In the genomic region with DNA sequence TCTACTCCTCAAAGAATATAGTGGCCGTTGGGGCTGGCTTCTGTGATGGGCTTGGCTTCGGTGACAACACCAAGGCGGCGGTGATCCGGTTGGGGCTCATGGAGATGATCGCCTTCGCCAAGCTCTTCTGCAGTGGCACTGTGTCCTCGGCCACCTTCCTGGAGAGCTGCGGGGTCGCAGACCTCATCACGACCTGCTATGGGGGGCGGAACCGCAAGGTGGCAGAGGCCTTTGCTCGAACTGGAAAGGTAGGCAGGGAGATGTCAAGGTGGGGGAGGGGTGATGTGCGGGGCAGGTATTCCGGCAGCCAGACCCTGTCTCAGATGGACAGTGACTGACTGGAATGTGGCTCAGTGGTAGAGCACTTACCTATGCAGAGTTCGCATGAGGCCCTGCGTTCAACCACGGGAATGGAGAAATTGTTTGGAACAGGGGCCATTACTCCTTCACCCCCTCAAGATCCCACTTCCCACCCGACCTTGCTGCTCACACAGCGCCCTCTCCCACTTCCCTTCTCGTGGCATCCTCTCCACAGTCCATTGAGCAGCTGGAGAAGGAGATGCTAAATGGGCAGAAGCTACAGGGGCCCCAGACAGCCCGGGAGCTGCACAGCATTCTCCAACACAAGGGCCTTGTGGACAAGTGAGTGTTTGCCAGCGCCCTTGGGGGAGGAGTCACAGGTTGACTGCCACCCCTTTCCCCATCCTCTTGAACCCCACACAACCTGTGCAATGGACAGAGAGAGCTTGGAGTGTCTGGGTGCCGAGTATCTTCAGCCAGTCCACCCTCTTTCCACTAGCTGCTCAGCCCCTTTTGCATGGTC, we compare ENCODE assay signal across 35 mouse cellular contexts. TPM values are rescaled to one million over a fixed set of nuclear protein-coding genes. Genes with fewer than 3 reads are reported as not detected.
DNase-seq lines count a peak whose midpoint lies in the region; ATAC-seq and TF ChIP-seq lines count a peak whose summit lies in the region.
"Had no signal": no experiment of that assay in that cellular context is flagged by ENCODE, and none has a peak within 500 bp of the region (broad histone marks: within the 10 kb centered on the region; RNA-seq: fewer than 3 reads in every experiment).

No protein-coding gene starts in this region.

- H3K4me3 ChIP-seq in heart, embryonic 10.5 days = no peak overlapping the region
- no peak overlapping the region for H3K4me3 ChIP-seq in liver, adult 2 months (ENCODE audit: insufficient read depth, low read depth, low read length)
- no peak overlapping the region for H3K4me3 ChIP-seq in liver, embryonic 12.5 days
- no peak overlapping the region for H3K4me3 ChIP-seq in embryonic facial prominence, embryonic 10.5 days
- H3K4me3 ChIP-seq: forebrain, embryonic 13.5 days; heart, embryonic 15.5 days; hindbrain, embryonic 15.5 days; liver, embryonic 15.5 days; lung, embryonic 15.5 days; midbrain, embryonic 15.5 days; neural tube, embryonic 15.5 days had no signal

- no peak overlapping the region for H3K9ac ChIP-seq in liver, adult 2 months (ENCODE audit: low read depth, low read length)
- no peak overlapping the region for H3K9ac ChIP-seq in liver, embryonic 12.5 days
- H3K9ac ChIP-seq: forebrain, embryonic 13.5 days; hindbrain, embryonic 15.5 days; liver, embryonic 15.5 days; lung, embryonic 15.5 days; midbrain, embryonic 15.5 days; neural tube, embryonic 15.5 days had no signal

- peaks cover 39% of the 10 kb centered on the region for H3K36me3 ChIP-seq in heart, embryonic 10.5 days
- H3K36me3 ChIP-seq in liver, adult 2 months (ENCODE audit: control insufficient read depth, insufficient read depth, low read length) = no peaks in the 10 kb centered on the region; the same call in 1 of the 2 replicates
- H3K36me3 ChIP-seq in liver, embryonic 12.5 days = 0 out of 2 replicates have a peak, but pooled peaks cover 5% of the 10 kb centered on the region
- peaks cover 54% of the 10 kb centered on the region for H3K36me3 ChIP-seq in embryonic facial prominence, embryonic 10.5 days (replicated peaks)
- H3K36me3 ChIP-seq: heart, embryonic 15.5 days; liver, embryonic 15.5 days; lung, embryonic 15.5 days; neural tube, embryonic 15.5 days had no signal

- ATAC-seq in liver, embryonic 12.5 days = no peak
- ATAC-seq: forebrain, embryonic 13.5 days; inflammation-experienced regulatory T-cells, adult 6 months; midbrain, embryonic 15.5 days; Patski had no signal

- 0 out of 2 replicates have a peak, but pooled peaks cover 7% of the 10 kb centered on the region for H3K27me3 ChIP-seq in heart, embryonic 10.5 days (ENCODE audit: insufficient read depth, poor library complexity, severe bottlenecking)
- no peaks in the 10 kb centered on the region for H3K27me3 ChIP-seq in liver, adult 2 months (ENCODE audit: control insufficient read depth, insufficient read depth, low read length)
- 0 out of 2 replicates have a peak, but pooled peaks cover 3% of the 10 kb centered on the region for H3K27me3 ChIP-seq in liver, embryonic 12.5 days (replicated peaks)
- no peaks in the 10 kb centered on the region for H3K27me3 ChIP-seq in embryonic facial prominence, embryonic 10.5 days (replicated peaks; ENCODE audit: low read depth, poor library complexity, severe bottlenecking)
- H3K27me3 ChIP-seq: CH12.LX; forebrain, embryonic 13.5 days; heart, embryonic 15.5 days; hindbrain, embryonic 15.5 days; lung, embryonic 15.5 days; midbrain, embryonic 15.5 days; neural tube, embryonic 15.5 days; Patski had no signal

- H3K79me2 ChIP-seq in liver, adult 2 months (ENCODE audit: control insufficient read depth, insufficient read depth, low read length) = peaks cover 3% of the 10 kb centered on the region; the same call in 1 of the 2 replicates

- intact Hi-C loops in heart, postnatal 36 days (cut with DNase I) = no loop called here

- H3K4me1 ChIP-seq in heart, embryonic 10.5 days = peaks cover 50% of the 10 kb centered on the region
- H3K4me1 ChIP-seq in liver, adult 2 months (ENCODE audit: control insufficient read depth, insufficient read depth, low read length) = peaks cover 45% of the 10 kb centered on the region
- H3K4me1 ChIP-seq in liver, embryonic 12.5 days = peaks cover 48% of the 10 kb centered on the region
- peaks cover 52% of the 10 kb centered on the region for H3K4me1 ChIP-seq in embryonic facial prominence, embryonic 10.5 days

- no peak for TF ChIP-seq POLR2A in liver, adult 2 months (IDR thresholded peaks at IDR 0.05; ENCODE audit: extremely low read depth, insufficient read depth, low read length)

- H3K4me2 ChIP-seq in liver, embryonic 12.5 days = no peak overlapping the region
- H3K4me2 ChIP-seq: forebrain, embryonic 13.5 days; hindbrain, embryonic 15.5 days; lung, embryonic 15.5 days; midbrain, embryonic 15.5 days; neural tube, embryonic 15.5 days had no signal

- 77% methylated on average over 25 of the region's 25 CpGs for WGBS in heart, embryonic 10.5 days
- 70% methylated on average over 25 of the region's 25 CpGs for WGBS in liver, adult 2 months
- 76% methylated on average over 25 of the region's 25 CpGs for WGBS in liver, embryonic 12.5 days (ENCODE audit: insufficient replicate concordance)
- 82% methylated on average over 25 of the region's 25 CpGs for WGBS in embryonic facial prominence, embryonic 10.5 days

- H3K9me3 ChIP-seq in heart, embryonic 10.5 days = no peaks in the 10 kb centered on the region
- H3K9me3 ChIP-seq in liver, embryonic 12.5 days (replicated peaks) = no peaks in the 10 kb centered on the region
- no peaks in the 10 kb centered on the region for H3K9me3 ChIP-seq in embryonic facial prominence, embryonic 10.5 days
- H3K9me3 ChIP-seq: forebrain, embryonic 13.5 days; heart, embryonic 15.5 days; hindbrain, embryonic 15.5 days; liver, embryonic 15.5 days; lung, embryonic 15.5 days; midbrain, embryonic 10.5 days; midbrain, embryonic 15.5 days; neural tube, embryonic 15.5 days had no signal

- H3K27ac ChIP-seq in heart, embryonic 10.5 days = 0 out of 2 replicates have a peak overlapping the region, but pooled peaks have one; percentile 19
- no peak overlapping the region for H3K27ac ChIP-seq in liver, adult 2 months (replicated peaks; ENCODE audit: insufficient read depth, low read depth, low read length)
- H3K27ac ChIP-seq in liver, embryonic 12.5 days = no peak overlapping the region
- no peak overlapping the region for H3K27ac ChIP-seq in embryonic facial prominence, embryonic 10.5 days (replicated peaks)
- H3K27ac ChIP-seq: forebrain, embryonic 13.5 days; midbrain, embryonic 15.5 days had no signal

- peak; percentile 61 for DNase-seq in cerebellum, adult 11-12 months
- no peak for DNase-seq in cerebellum, postnatal 4 days (ENCODE audit: low spot score in 2 of 2)
- no peak for DNase-seq in heart, embryonic 10.5 days (ENCODE audit: low spot score)
- no peak for DNase-seq in heart, postnatal 36 days
- peak; percentile 27 for DNase-seq in liver, adult 2 months (ENCODE audit: extremely low read depth, low read depth, low spot score)
- no peak for DNase-seq in embryonic facial prominence, embryonic 10.5 days (ENCODE audit: low spot score)
- DNase-seq: gastrocnemius, postnatal 25 days; heart, adult 18-20 months; kidney, adult 11 months; layer of hippocampus, postnatal 36 days; left cerebral cortex, postnatal 4 days; retina, postnatal 1 day; right cerebral cortex, postnatal 14 days; thymus, postnatal 4 days had no signal

- TF ChIP-seq CTCF in liver, adult 2 months (IDR thresholded peaks at IDR 0.05; ENCODE audit: low read depth, low read length) = no peak

RNA-seq across cellular contexts. Expression of a gene that starts 3.3 kb away (rescaled TPM):
- polyA plus RNA-seq in heart, embryonic 10.5 days (2016; fragmentation: Nextera tagmentation; extraction: Ambion mirVana) = 164 and 187 TPM in 2 replicates
- total RNA-seq in heart, postnatal 36 days (2021) = 100 to 1,000 TPM; 218 to 222 TPM
- total RNA-seq in liver, adult 2 months (2014; rRNA removed) = 58.6 and 70.0 TPM in 2 replicates
- 115 and 117 TPM in 2 replicates for polyA plus RNA-seq in liver, adult 2 months (2012; rRNA removed)
- polyA plus RNA-seq in liver, embryonic 12.5 days (2016; fragmentation: Nextera tagmentation; extraction: Ambion mirVana) = 98.3 and 98.4 TPM in 2 replicates
- polyA plus RNA-seq in embryonic facial prominence, embryonic 10.5 days (2016; fragmentation: Nextera tagmentation; extraction: Ambion mirVana) = 129 and 131 TPM in 2 replicates

RNA-seq across cellular contexts. Expression of a gene that starts 4.8 kb away (rescaled TPM):
- polyA plus RNA-seq in heart, embryonic 10.5 days (2016; fragmentation: Nextera tagmentation; extraction: Ambion mirVana) = 0.74 and 0.87 TPM in 2 replicates
- total RNA-seq in heart, postnatal 36 days (2021) = 10 to 100 TPM; 61.0 to 62.5 TPM
- 147 and 151 TPM in 2 replicates for total RNA-seq in liver, adult 2 months (2014; rRNA removed)
- polyA plus RNA-seq in liver, adult 2 months (2012; rRNA removed) = 233 and 311 TPM in 2 replicates
- polyA plus RNA-seq in liver, embryonic 12.5 days (2016; fragmentation: Nextera tagmentation; extraction: Ambion mirVana) = 7.5 and 8.0 TPM in 2 replicates
- polyA plus RNA-seq in embryonic facial prominence, embryonic 10.5 days (2016; fragmentation: Nextera tagmentation; extraction: Ambion mirVana) = 0.42 and 0.55 TPM in 2 replicates

RNA-seq across cellular contexts. Expression of a gene that starts 16.8 kb away (rescaled TPM):
- polyA plus RNA-seq in heart, embryonic 10.5 days (2016; fragmentation: Nextera tagmentation; extraction: Ambion mirVana) = not detected in 2 replicates
- total RNA-seq in heart, postnatal 36 days (2021) = 1 to 10 TPM; 1.8 to 2.4 TPM
- total RNA-seq in liver, adult 2 months (2014; rRNA removed) = not detected in 2 replicates
- polyA plus RNA-seq in liver, adult 2 months (2012; rRNA removed) = 1.4 TPM in 1 of 2 replicates, not detected in the other
- polyA plus RNA-seq in liver, embryonic 12.5 days (2016; fragmentation: Nextera tagmentation; extraction: Ambion mirVana) = not detected in 2 replicates
- polyA plus RNA-seq in embryonic facial prominence, embryonic 10.5 days (2016; fragmentation: Nextera tagmentation; extraction: Ambion mirVana) = not detected in 2 replicates
- total RNA-seq: hematopoietic stem cell, adult 5-6 weeks; left cerebral cortex, postnatal 4 days; megakaryocyte progenitor cell, adult 5-6 weeks had no signal
- polyA plus RNA-seq: brain, embryonic 14.5 days; C2C12; embryonic facial prominence, embryonic 11.5 days; forebrain, embryonic 13.5 days; heart, embryonic 15.5 days; hindbrain, embryonic 15.5 days; inflammation-experienced regulatory T-cells, adult 6 months; kidney, embryonic 14.5 days; liver, embryonic 15.5 days; lung, embryonic 15.5 days; midbrain, embryonic 10.5 days; midbrain, embryonic 15.5 days; neural tube, embryonic 15.5 days; Patski; stomach, embryonic 14.5 days; testis, adult 2 months; thymus, postnatal 0 days had no signal

RNA-seq across cellular contexts. Expression of a gene that starts 20.2 kb away (rescaled TPM):
- polyA plus RNA-seq in heart, embryonic 10.5 days (2016; fragmentation: Nextera tagmentation; extraction: Ambion mirVana) = 31.1 and 45.5 TPM in 2 replicates
- total RNA-seq in heart, postnatal 36 days (2021) = 10 to 100 TPM; 18.7 to 22.1 TPM
- 2.0 and 3.1 TPM in 2 replicates for total RNA-seq in liver, adult 2 months (2014; rRNA removed)
- polyA plus RNA-seq in liver, adult 2 months (2012; rRNA removed) = 8.5 and 9.3 TPM in 2 replicates
- 12.2 and 12.6 TPM in 2 replicates for polyA plus RNA-seq in liver, embryonic 12.5 days (2016; fragmentation: Nextera tagmentation; extraction: Ambion mirVana)
- 83.3 and 89.1 TPM in 2 replicates for polyA plus RNA-seq in embryonic facial prominence, embryonic 10.5 days (2016; fragmentation: Nextera tagmentation; extraction: Ambion mirVana)

RNA-seq across cellular contexts. Expression of a gene that starts 50.6 kb away (rescaled TPM):
- 56.5 and 60.3 TPM in 2 replicates for polyA plus RNA-seq in heart, embryonic 10.5 days (2016; fragmentation: Nextera tagmentation; extraction: Ambion mirVana)
- total RNA-seq in heart, postnatal 36 days (2021) = 10 to 100 TPM; 17.6 to 18.0 TPM
- 3.2 and 3.8 TPM in 2 replicates for total RNA-seq in liver, adult 2 months (2014; rRNA removed)
- polyA plus RNA-seq in liver, adult 2 months (2012; rRNA removed) = 1.7 and 2.0 TPM in 2 replicates
- polyA plus RNA-seq in liver, embryonic 12.5 days (2016; fragmentation: Nextera tagmentation; extraction: Ambion mirVana) = 17.8 and 19.1 TPM in 2 replicates
- 60.2 and 63.8 TPM in 2 replicates for polyA plus RNA-seq in embryonic facial prominence, embryonic 10.5 days (2016; fragmentation: Nextera tagmentation; extraction: Ambion mirVana)

Comparison
In these comparisons a context has a peak if more than half of its experiments do, and no peak if none do; other contexts are left out.
1. DNase-seq: peak in cerebellum, adult 11-12 months (single experiment) and liver, adult 2 months (single experiment); none in cerebellum, postnatal 4 days (0 of 2), heart, embryonic 10.5 days (single experiment), heart, postnatal 36 days (0 of 2) and embryonic facial prominence, embryonic 10.5 days (single experiment).
2. RNA of a gene that starts 4.8 kb away (polyA plus RNA-seq): 233 to 311 TPM in liver, adult 2 months; 7.5 to 8.0 TPM in liver, embryonic 12.5 days, 0.74 to 0.87 TPM in heart, embryonic 10.5 days and 0.42 to 0.55 TPM in embryonic facial prominence, embryonic 10.5 days; every median in the first group is over 10 times any median in the second.